Mouse (Mus musculus) kidney, postnatal 0 days (tissue): ENCODE measurements around the gene Slc22a23. TPM values are rescaled to one million over a fixed set of nuclear protein-coding genes. Genes with fewer than 3 reads are reported as not detected.

Experiments used
- ATAC-seq: fragments of 200-750 bp; cut with Nextera tagmentation; replicated peaks from 2 replicates; pipeline ENCODE4 v1.8.0; 2017; ENCODE audit warnings: low read depth, moderate number of reproducible peaks, moderate TSS enrichment, moderate library complexity; ENCODE audit not compliant: low FRiP score
- DNase-seq: peaks from one replicate; pipeline ENCODE4 v3.0.0-alpha.2; 2016; ENCODE audit warnings: low spot score
- H3K27ac ChIP-seq: fragments of 300-500 bp; sonication (generic); 2 replicates; pipeline ENCODE4 v1.5.1; 2014; ENCODE audit warnings: mild to moderate bottlenecking
- H3K27me3 ChIP-seq: fragments of 300-500 bp; sonication (generic); 2 replicates; pipeline ENCODE4 v1.6.1; 2014; ENCODE audit warnings: low read length, mixed read lengths; ENCODE audit not compliant: insufficient read depth
- H3K36me3 ChIP-seq: fragments of 300-500 bp; sonication (generic); 2 replicates; pipeline ENCODE4 v1.6.1; 2014; ENCODE audit warnings: low read length, mixed read lengths; ENCODE audit not compliant: insufficient read depth
- H3K4me1 ChIP-seq: fragments of 300-500 bp; sonication (generic); replicated peaks from 2 replicates; pipeline ENCODE4 v1.6.1; 2014; ENCODE audit warnings: antibody characterized with exemption, low read length, mixed read lengths; ENCODE audit not compliant: insufficient read depth
- H3K4me2 ChIP-seq: fragments of 300-500 bp; sonication (generic); 2 replicates; pipeline ENCODE4 v1.6.1; 2014; ENCODE audit warnings: mild to moderate bottlenecking, low read length, moderate library complexity, mixed read lengths
- H3K4me3 ChIP-seq: fragments of 300-500 bp; sonication (generic); replicated peaks from 2 replicates; pipeline ENCODE4 v1.5.1; 2014; ENCODE audit warnings: low read depth, low read length
- H3K9ac ChIP-seq: fragments of 300-500 bp; sonication (generic); 2 replicates; pipeline ENCODE4 v1.6.1; 2014; ENCODE audit warnings: low read depth, low read length
- H3K9me3 ChIP-seq: fragments of 300-500 bp; sonication (generic); replicated peaks from 2 replicates; pipeline ENCODE4 v1.6.1; 2016; ENCODE audit warnings: low read length, inconsistent platforms, mixed read lengths
- CTCF ChIP-seq: IDR thresholded peaks from 2 replicates; pipeline ENCODE4 v1.5.1; 2016; ENCODE audit warnings: antibody characterized with exemption, low read depth, mild to moderate bottlenecking, moderate library complexity
- WGBS: fragments of 180-500 bp; shearing (Covaris S2); extraction: QIAGEN DNeasy Blood & Tissue Kit; methylation state at CpG from one replicate; pipeline ENCODE4 v1.1.7; 2014; 5-methylcytosine and 5-hydroxymethylcytosine counted together
- polyA plus RNA-seq: library from polyadenylated mRNA; unstranded; fragments of >200 nt; fragmentation: Nextera tagmentation; extraction: Ambion mirVana; gene quantifications from 2 replicates; pipeline ENCODE4 v1.2.1, GENCODE M21; 2015

Gene Slc22a23
- polyA plus RNA-seq, 1 experiment from 2014 or later, result 4.3 TPM

GRCm38 (mm10) chr13:34146916-34147315 lies 198.1 kb downstream of the Slc22a23 start:
- no peak overlapping the region for H3K4me2 ChIP-seq
- H3K36me3 ChIP-seq, result no peaks in the 10 kb centered on the region
- H3K27ac ChIP-seq, result no peak overlapping the region
- no peaks in the 10 kb centered on the region for H3K4me1 ChIP-seq
- H3K4me3 ChIP-seq, result no peak overlapping the region
- ATAC-seq (no peak), DNase-seq (no peak)
- H3K9ac ChIP-seq, result no peak overlapping the region
- 69% methylated on average over 3 of the region's 3 CpGs for WGBS
- peak; percentile 39; the same call in 1 of the 2 replicates for TF ChIP-seq CTCF
- no peaks in the 10 kb centered on the region for H3K9me3 ChIP-seq
- no peaks in the 10 kb centered on the region for H3K27me3 ChIP-seq

GRCm38 (mm10) chr13:34143389-34143788 lies 201.6 kb downstream of the Slc22a23 start:
- ATAC-seq (no peak), DNase-seq (no peak)
- Histone ChIP-seq H3K9ac (no peak overlapping the region), H3K36me3 (no peaks in the 10 kb centered on the region), H3K4me1 (no peaks in the 10 kb centered on the region), H3K4me3 (no peak overlapping the region), H3K27ac (no peak overlapping the region), H3K27me3 (no peaks in the 10 kb centered on the region), H3K9me3 (no peaks in the 10 kb centered on the region), H3K4me2 (no peak overlapping the region)
- no peak for TF ChIP-seq CTCF
- 45% methylated on average over 5 of the region's 5 CpGs for WGBS

DNA sequence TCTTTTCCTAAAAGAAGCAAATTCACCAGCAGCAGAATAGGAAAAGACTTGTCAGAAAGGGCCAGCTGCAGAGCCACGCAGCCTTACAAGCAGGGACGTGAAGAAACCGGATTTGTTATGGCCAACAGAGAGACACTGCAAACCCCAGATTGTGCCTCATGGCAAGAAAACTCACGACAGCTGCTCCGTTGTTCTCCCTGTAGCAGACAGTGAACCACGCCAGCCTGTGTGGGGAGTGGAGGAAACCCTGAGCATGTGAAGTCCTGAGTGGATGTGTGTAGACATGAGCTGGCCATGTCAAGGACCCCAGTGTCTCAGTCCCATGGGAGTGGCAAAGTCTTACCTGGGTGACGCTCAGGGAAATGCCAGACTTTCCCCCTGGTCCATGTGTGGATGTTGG lies 208.4 kb downstream of the Slc22a23 start:
- DNase-seq, result no peak

DNA sequence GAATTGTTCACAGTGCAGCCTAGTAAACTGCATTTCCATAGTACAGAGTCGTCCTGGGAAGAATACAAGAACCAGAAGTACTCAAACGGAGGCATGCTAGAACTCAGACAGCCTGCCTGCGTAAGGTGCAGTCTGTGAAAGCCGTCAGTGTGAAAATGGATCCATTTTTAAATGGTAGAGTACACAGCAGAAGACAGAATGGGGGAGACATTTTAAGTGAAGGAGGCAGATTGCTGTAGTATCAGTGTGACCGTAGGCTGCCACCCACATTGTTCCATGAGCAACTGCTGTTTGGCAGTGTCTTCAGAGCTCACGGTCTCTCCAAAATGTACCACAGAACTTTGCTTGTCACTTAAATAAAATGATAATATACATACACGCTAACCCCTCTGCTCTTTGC lies 210.7 kb downstream of the Slc22a23 start:
- Histone ChIP-seq H3K4me1 (0 out of 2 replicates have a peak, but pooled peaks cover 19% of the 10 kb centered on the region), H3K27ac (no peak overlapping the region), H3K4me3 (no peak overlapping the region), H3K4me2 (no peak overlapping the region), H3K9me3 (no peaks in the 10 kb centered on the region), H3K27me3 (no peaks in the 10 kb centered on the region; the same call in 1 of the 2 replicates), H3K36me3 (no peaks in the 10 kb centered on the region), H3K9ac (no peak overlapping the region)
- DNase-seq, result no peak
- TF ChIP-seq CTCF, result no peak
- ATAC-seq, result no peak
- 82% methylated on average over 7 of the region's 7 CpGs for WGBS

More for the DNA sequence above, 208.4 kb downstream of the Slc22a23 start:
- no peaks in the 10 kb centered on the region; the same call in 1 of the 2 replicates for H3K27me3 ChIP-seq
- ATAC-seq, result no peak
- H3K4me1 ChIP-seq, result 0 out of 2 replicates have a peak, but pooled peaks cover 9% of the 10 kb centered on the region
- 74% methylated on average over 7 of the region's 7 CpGs for WGBS
- no peak overlapping the region for H3K9ac ChIP-seq
- no peak overlapping the region for H3K4me2 ChIP-seq
- no peak for TF ChIP-seq CTCF
- no peaks in the 10 kb centered on the region for H3K9me3 ChIP-seq
- no peaks in the 10 kb centered on the region for H3K36me3 ChIP-seq
- H3K27ac ChIP-seq, result no peak overlapping the region
- H3K4me3 ChIP-seq, result no peak overlapping the region

DNA sequence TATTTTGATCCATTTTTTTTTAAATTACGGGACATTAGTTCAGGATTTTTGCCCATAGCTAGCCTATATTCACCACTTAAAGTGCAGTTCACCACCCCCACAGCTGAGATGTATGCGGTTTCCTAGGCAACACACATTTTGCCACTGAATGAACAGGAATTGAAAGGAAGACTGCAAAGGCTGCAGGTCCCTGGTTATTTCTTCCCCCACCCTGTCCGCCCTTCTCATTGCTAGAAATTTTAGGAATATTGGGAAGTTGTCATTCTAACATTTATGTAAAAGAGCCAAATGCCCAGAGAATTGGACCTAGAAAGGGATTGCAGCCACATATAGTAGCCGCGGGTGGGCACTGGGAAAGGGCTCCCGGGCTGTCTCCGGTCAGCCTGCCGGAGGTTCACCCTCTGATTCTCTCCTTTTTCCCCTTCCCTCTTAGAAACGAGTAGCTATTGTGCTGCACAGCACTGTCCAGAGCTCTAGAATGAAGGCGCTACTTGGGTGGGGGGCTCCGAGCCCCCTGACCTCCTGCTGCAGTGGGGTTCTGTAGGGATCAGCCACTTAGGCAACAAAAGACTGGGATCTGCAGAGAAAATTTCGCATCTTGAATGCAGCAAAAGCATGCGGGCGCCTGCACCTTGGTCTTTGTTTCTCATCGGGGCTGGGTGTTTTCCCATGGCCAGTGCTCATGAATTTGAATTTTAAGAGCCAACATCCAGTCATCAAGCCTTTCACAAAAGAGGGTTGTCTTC lies 211.5 kb downstream of the Slc22a23 start:
- DNase-seq, result no peak

DNA sequence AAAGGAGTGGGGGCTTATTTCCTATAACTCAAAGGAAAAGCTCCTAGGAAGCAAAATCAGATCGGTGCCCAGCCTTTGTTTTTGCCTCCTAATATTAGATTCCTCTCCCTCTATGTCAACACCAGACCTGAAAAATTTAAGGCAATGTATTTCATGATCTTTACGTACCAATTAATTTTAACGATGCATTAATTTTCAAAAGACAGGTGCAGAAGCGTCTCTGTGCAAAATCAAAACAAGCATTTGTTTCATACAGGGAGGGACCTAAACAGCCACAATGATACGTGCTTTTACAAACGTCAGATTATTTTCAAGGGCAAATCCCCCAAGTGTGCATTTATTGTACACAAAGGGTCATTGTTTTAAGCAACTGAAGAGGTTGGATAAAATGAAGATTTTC lies 212.1 kb downstream of the Slc22a23 start:
- H3K27ac ChIP-seq, result no peak overlapping the region
- H3K9me3 ChIP-seq, result no peaks in the 10 kb centered on the region
- DNase-seq (no peak), ATAC-seq (no peak)
- peak overlapping the region; percentile 93; the same call in 1 of the 2 replicates for H3K4me2 ChIP-seq
- no peak for TF ChIP-seq CTCF
- H3K36me3 ChIP-seq, result no peaks in the 10 kb centered on the region
- H3K4me3 ChIP-seq, result no peak overlapping the region; the same call in 1 of the 2 replicates
- 27% methylated on average over 6 of the region's 6 CpGs for WGBS
- 0 out of 2 replicates have a peak, but pooled peaks cover 23% of the 10 kb centered on the region for H3K4me1 ChIP-seq
- no peak overlapping the region for H3K9ac ChIP-seq
- no peaks in the 10 kb centered on the region; the same call in 1 of the 2 replicates for H3K27me3 ChIP-seq

More for the DNA sequence above, 211.5 kb downstream of the Slc22a23 start:
- no peak overlapping the region for H3K27ac ChIP-seq
- 13% methylated on average over 15 of the region's 15 CpGs for WGBS
- H3K9me3 ChIP-seq, result no peaks in the 10 kb centered on the region
- ATAC-seq, result no peak
- no peak overlapping the region for H3K9ac ChIP-seq
- TF ChIP-seq CTCF, result no peak
- H3K4me2 ChIP-seq, result peak overlapping the region; percentile 41
- H3K4me1 ChIP-seq, result 0 out of 2 replicates have a peak, but pooled peaks cover 23% of the 10 kb centered on the region
- no peaks in the 10 kb centered on the region for H3K36me3 ChIP-seq
- no peak overlapping the region for H3K4me3 ChIP-seq
- no peaks in the 10 kb centered on the region; the same call in 1 of the 2 replicates for H3K27me3 ChIP-seq
